Mouse (Mus musculus) heart, postnatal 0 days (tissue): ENCODE measurements at regions not wholly inside any gene's neighbourhood (a gene's known extent, or its start where the extent isn't known, plus 50 kb on each side); places are given as distances from the start of the nearest gene placed in this dataset.

ENCODE experiments used
- CTCF ChIP-seq: IDR thresholded peaks from 2 replicates; pipeline ENCODE4 v1.5.1; 2016; ENCODE audit warnings: antibody characterized with exemption, control low read depth, low read depth
- EP300 ChIP-seq: IDR thresholded peaks from 2 replicates; pipeline ENCODE4 v1.6.1; 2016; ENCODE audit warnings: antibody characterized with exemption, low read depth

- TF ChIP-seq CTCF (no peak), EP300 (no peak)
Measured at GRCm38 (mm10) chr2:95637533-95637932, 680.4 kb upstream of the Lrrc4c start.
